Mouse (Mus musculus) brain, embryonic 14.5 days (tissue): Measurements from ENCODE around the gene Tmem37.

Source experiments
- CTCF ChIP-seq: fragments of 200-500 bp; IDR thresholded peaks from 2 replicates; pipeline ENCODE4 v1.5.1; 2012; ENCODE audit warnings: inconsistent platforms, mild to moderate bottlenecking, moderate library complexity, borderline replicate concordance; ENCODE audit not compliant: insufficient read depth, insufficient read length; ENCODE audit errors: extremely low read depth
- POLR2A ChIP-seq: fragments of 200-500 bp; IDR thresholded peaks from 2 replicates; pipeline ENCODE4 v1.6.1; 2012; ENCODE audit warnings: mild to moderate bottlenecking, inconsistent platforms, borderline replicate concordance; ENCODE audit not compliant: poor library complexity, insufficient read depth, insufficient read length, severe bottlenecking; ENCODE audit errors: extremely low read depth

- no peak for TF ChIP-seq CTCF
- TF ChIP-seq POLR2A = no peak
These were observed 45.5 kb upstream of the Tmem37 start for GRCm38 (mm10) chr1:120119389-120119788.
